Mouse (Mus musculus) myocyte (in vitro differentiated cells): Measurements from ENCODE around the gene Serpinb6c.

ENCODE experiments used
- E2F4 ChIP-seq: IDR thresholded peaks from one replicate; pipeline ENCODE4 v1.6.1; 2011; ENCODE audit warnings: mild to moderate bottlenecking, control low read depth, moderate library complexity; ENCODE audit not compliant: insufficient read depth
- MAX ChIP-seq: IDR thresholded peaks from one replicate; pipeline ENCODE4 v1.6.1; 2011; ENCODE audit warnings: low read depth, mild to moderate bottlenecking, control low read depth
- MYOG ChIP-seq, 3 experiments: IDR thresholded peaks; one replicate each; pipeline ENCODE4 v1.6.1; 2011; ENCODE audit warnings: control low read depth in 2 of 3, low read depth in 2 of 3, mild to moderate bottlenecking in 2 of 3; ENCODE audit not compliant: insufficient read length in 2 of 3, control insufficient read depth in 1 of 3, insufficient read depth in 1 of 3
- POLR2AphosphoS2 ChIP-seq: IDR thresholded peaks from one replicate; pipeline ENCODE4 v1.6.1; 2011; ENCODE audit warnings: low read depth, control low read depth; ENCODE audit not compliant: insufficient read length

- TF ChIP-seq MYOG (IDR thresholded peaks at IDR 0.05; ENCODE audit: control insufficient read depth in 1 of 3, insufficient read depth in 1 of 3, insufficient read length in 2 of 3, low read depth in 2 of 3) (no peak), POLR2AphosphoS2 (no peak), MAX (no peak), E2F4 (no peak)
Observed at GRCm38 (mm10) chr13:33921699-33922098, 16.2 kb upstream of the Serpinb6c start.
